9 mouse cellular contexts compared by ENCODE assay signal in the genomic region with DNA sequence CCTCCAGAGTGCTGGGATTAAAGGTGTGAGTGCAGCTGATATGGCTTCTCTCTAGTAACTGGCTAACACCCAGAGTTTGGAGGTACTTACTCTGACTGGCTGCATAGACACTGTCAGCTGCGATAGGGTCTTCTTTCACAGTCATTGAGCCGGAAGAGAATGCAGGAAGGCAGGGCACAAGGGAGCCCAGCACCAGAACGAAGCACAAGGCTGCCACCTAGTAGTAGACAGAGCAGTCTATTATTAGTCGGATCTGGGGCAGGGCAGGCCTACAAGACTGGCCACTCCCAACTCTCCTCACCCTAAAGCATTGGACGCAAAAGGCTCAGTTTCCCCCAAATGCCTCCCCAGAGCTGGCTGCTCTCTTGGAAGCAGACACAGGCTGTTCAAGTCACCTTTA. TPM values are rescaled to one million over a fixed set of nuclear protein-coding genes. Genes with fewer than 3 reads are reported as not detected.
DNase-seq lines count a peak whose midpoint lies in the region; ATAC-seq and TF ChIP-seq lines count a peak whose summit lies in the region.
"Had no signal": no experiment of that assay in that cellular context is flagged by ENCODE, and none has a peak within 500 bp of the region (broad histone marks: within the 10 kb centered on the region; RNA-seq: fewer than 3 reads in every experiment).

No protein-coding gene starts in this region.

- intact Hi-C loops in gastrocnemius, adult 2 months (cut with DNase I), result loop anchor here (2.0 to 10.0 kb wide), 5 partner anchors 36 to 451 kb away; a partner anchor contains a TSS

- H3K4me3 ChIP-seq in gastrocnemius, adult 2 months, result no peak overlapping the region
- H3K4me3 ChIP-seq in neural tube, embryonic 12.5 days, result no peak overlapping the region

- peaks cover 16% of the 10 kb centered on the region for H3K4me1 ChIP-seq in neural tube, embryonic 12.5 days

- WGBS in neural tube, embryonic 12.5 days, result 4% methylated on average over 5 of the region's 5 CpGs

- no peaks in the 10 kb centered on the region for H3K36me3 ChIP-seq in neural tube, embryonic 12.5 days

- H3K27me3 ChIP-seq in neural tube, embryonic 12.5 days (replicated peaks), result no peaks in the 10 kb centered on the region
- H3K27me3 ChIP-seq: Patski had no signal

- no peak overlapping the region for H3K9ac ChIP-seq in neural tube, embryonic 12.5 days

- ATAC-seq in neural tube, embryonic 12.5 days (ENCODE audit: low FRiP score, low read depth), result peak; percentile 24; the same call in 1 of the 2 replicates
- ATAC-seq: Patski had no signal

- peak overlapping the region; percentile 35; the same call in 1 of the 2 replicates for H3K27ac ChIP-seq in gastrocnemius, adult 2 months
- H3K27ac ChIP-seq in neural tube, embryonic 12.5 days, result no peak overlapping the region

- DNase-seq in gastrocnemius, adult 2 months, result peak; percentile 62
- DNase-seq in gastrocnemius, postnatal 4 days (ENCODE audit: low spot score in 2 of 2), result no peak
- DNase-seq in CD4-positive helper T cell, adult 2 months (ENCODE audit: low read depth, low spot score), result peak; percentile 55
- peak; percentile 74 for DNase-seq in embryo, embryonic 11 days
- DNase-seq in kidney, postnatal 10 days, result peak; percentile 49
- no peak for DNase-seq in ovary, postnatal 10 days (ENCODE audit: low spot score)
- DNase-seq in right cerebral cortex, adult 18-20 months, result no peak

- TF ChIP-seq CTCF in gastrocnemius, adult 2 months (IDR thresholded peaks at IDR 0.05), result peak; percentile 52

- H3K9me3 ChIP-seq in neural tube, embryonic 12.5 days, result no peaks in the 10 kb centered on the region

- no peak overlapping the region for H3K4me2 ChIP-seq in neural tube, embryonic 12.5 days (replicated peaks)

RNA-seq across cellular contexts. Expression of a gene that starts 10.4 kb away (rescaled TPM):
- total RNA-seq in gastrocnemius, adult 2 months (2021), result 10 to 100 TPM; 33.7 to 37.5 TPM
- total RNA-seq in gastrocnemius, postnatal 4 days (2021), result 100 to 1,000 TPM in 1 of 2 experiments, 10 to 100 TPM in 1; 96.0 to 121 TPM
- polyA plus RNA-seq in neural tube, embryonic 12.5 days (2016; fragmentation: Nextera tagmentation; extraction: Ambion mirVana), result 36.0 and 41.6 TPM in 2 replicates

RNA-seq across cellular contexts. Expression of a gene that starts 38.2 kb away (rescaled TPM):
- total RNA-seq in gastrocnemius, adult 2 months (2021), result 1 to 10 TPM; 2.2 to 6.6 TPM
- total RNA-seq in gastrocnemius, postnatal 4 days (2021), result 10 to 100 TPM; 44.8 to 59.4 TPM
- polyA plus RNA-seq in neural tube, embryonic 12.5 days (2016; fragmentation: Nextera tagmentation; extraction: Ambion mirVana), result 1.7 and 2.5 TPM in 2 replicates

RNA-seq across cellular contexts. Expression of a gene that starts 40.6 kb away (rescaled TPM):
- total RNA-seq in gastrocnemius, adult 2 months (2021), result not detected
- total RNA-seq in gastrocnemius, postnatal 4 days (2021), result not detected
- polyA plus RNA-seq in neural tube, embryonic 12.5 days (2016; fragmentation: Nextera tagmentation; extraction: Ambion mirVana), result 0.29 and 0.32 TPM in 2 replicates

RNA-seq across cellular contexts. Expression of a gene that starts 54.0 kb away (rescaled TPM):
- under 1 TPM; 0.51 to 0.92 TPM for total RNA-seq in gastrocnemius, adult 2 months (2021)
- total RNA-seq in gastrocnemius, postnatal 4 days (2021), result 100 to 1,000 TPM; 130 to 135 TPM
- polyA plus RNA-seq in neural tube, embryonic 12.5 days (2016; fragmentation: Nextera tagmentation; extraction: Ambion mirVana), result 774 and 775 TPM in 2 replicates

RNA-seq across cellular contexts. Expression of a gene that starts 59.0 kb away (rescaled TPM):
- not detected for total RNA-seq in gastrocnemius, adult 2 months (2021)
- under 1 TPM; 0.32 to 0.36 TPM for total RNA-seq in gastrocnemius, postnatal 4 days (2021)
- polyA plus RNA-seq in neural tube, embryonic 12.5 days (2016; fragmentation: Nextera tagmentation; extraction: Ambion mirVana), result 0.50 and 0.96 TPM in 2 replicates
- polyA plus RNA-seq: Patski had no signal

Comparison
In these comparisons a context has a peak if more than half of its experiments do, and no peak if none do; other contexts are left out.
1. DNase-seq: peak in gastrocnemius, adult 2 months (single experiment), CD4-positive helper T cell, adult 2 months (single experiment), embryo, embryonic 11 days (single experiment) and kidney, postnatal 10 days (single experiment); none in gastrocnemius, postnatal 4 days (0 of 2), ovary, postnatal 10 days (single experiment) and right cerebral cortex, adult 18-20 months (single experiment).
2. RNA of a gene that starts 38.2 kb away (total RNA-seq): 44.8 to 59.4 TPM in gastrocnemius, postnatal 4 days; 2.2 to 6.6 TPM in gastrocnemius, adult 2 months; every median in the first group is over 4 times any median in the second.